Mouse (Mus musculus) brain, embryonic 14.5 days (tissue): ENCODE data around the gene Asap3. TPM values are rescaled to one million over a fixed set of nuclear protein-coding genes. Genes with fewer than 3 reads are reported as not detected.

Source experiments
- DNase-seq: peaks from one replicate; pipeline ENCODE4 v3.0.0-alpha.2; 2011; ENCODE audit warnings: low read depth
- CTCF ChIP-seq: fragments of 200-500 bp; IDR thresholded peaks from 2 replicates; pipeline ENCODE4 v1.5.1; 2012; ENCODE audit warnings: inconsistent platforms, mild to moderate bottlenecking, moderate library complexity, borderline replicate concordance; ENCODE audit not compliant: insufficient read depth, insufficient read length; ENCODE audit errors: extremely low read depth
- POLR2A ChIP-seq: fragments of 200-500 bp; IDR thresholded peaks from 2 replicates; pipeline ENCODE4 v1.6.1; 2012; ENCODE audit warnings: mild to moderate bottlenecking, inconsistent platforms, borderline replicate concordance; ENCODE audit not compliant: poor library complexity, insufficient read depth, insufficient read length, severe bottlenecking; ENCODE audit errors: extremely low read depth
- polyA plus RNA-seq: library from polyadenylated mRNA; depleted of rRNA; stranded (reverse); fragments of >200 nt; gene quantifications from 2 replicates; pipeline ENCODE4 v1.2.3, GENCODE M21; 2012

The Asap3 gene
- polyA plus RNA-seq, 1 experiment, result 6.2 TPM

- no peak for DNase-seq
- no peak for TF ChIP-seq POLR2A
- no peak for TF ChIP-seq CTCF
Observed at GRCm38 (mm10) chr4:136204775-136205174, 1.4 kb upstream of the Asap3 start.

- TF ChIP-seq CTCF (no peak), POLR2A (no peak)
- DNase-seq, result peak; percentile 33
Observed at GRCm38 (mm10) chr4:136206943-136207342, 778 bp downstream of the Asap3 start.

GRCm38 (mm10) chr4:136210931-136211330, 4.8 kb downstream of the Asap3 start:
- TF ChIP-seq CTCF (no peak), POLR2A (no peak)
- no peak for DNase-seq

GRCm38 (mm10) chr4:136213629-136214028, 7.5 kb downstream of the Asap3 start:
- DNase-seq, result no peak
- TF ChIP-seq CTCF (no peak), POLR2A (no peak)

- DNase-seq, result no peak
- TF ChIP-seq CTCF, result no peak
- TF ChIP-seq POLR2A, result no peak
Observed at GRCm38 (mm10) chr4:136214828-136215227, 8.7 kb downstream of the Asap3 start.

GRCm38 (mm10) chr4:136215576-136215975, 9.4 kb downstream of the Asap3 start:
- TF ChIP-seq POLR2A, result no peak
- TF ChIP-seq CTCF, result no peak
- DNase-seq, result no peak

- TF ChIP-seq CTCF, result no peak
- no peak for TF ChIP-seq POLR2A
Observed at GRCm38 (mm10) chr4:136217063-136217462, 10.9 kb downstream of the Asap3 start.

GRCm38 (mm10) chr4:136218595-136219214, 12.5 kb downstream of the Asap3 start:
- peak; percentile 70 for DNase-seq

More at GRCm38 (mm10) chr4:136217063-136217462, 10.9 kb downstream of the Asap3 start:
- no peak for DNase-seq

GRCm38 (mm10) chr4:136220133-136220775, 14.1 kb downstream of the Asap3 start:
- DNase-seq, result peak; percentile 48

More at GRCm38 (mm10) chr4:136218595-136219214, 12.5 kb downstream of the Asap3 start:
- peak; percentile 0; the same call in 1 of the 2 replicates for TF ChIP-seq CTCF
- TF ChIP-seq POLR2A, result no peak

GRCm38 (mm10) chr4:136223549-136224239, 17.5 kb downstream of the Asap3 start:
- DNase-seq, result peak; percentile 89
- TF ChIP-seq CTCF (no peak; the same call in 1 of the 2 replicates), POLR2A (no peak)

More at GRCm38 (mm10) chr4:136220133-136220775, 14.1 kb downstream of the Asap3 start:
- no peak for TF ChIP-seq POLR2A
- TF ChIP-seq CTCF, result no peak

- TF ChIP-seq CTCF (no peak), POLR2A (no peak)
- DNase-seq, result no peak
Observed at GRCm38 (mm10) chr4:136224240-136224559, 18.0 kb downstream of the Asap3 start.

- TF ChIP-seq POLR2A (no peak), CTCF (no peak)
- no peak for DNase-seq
Observed at GRCm38 (mm10) chr4:136224677-136225460, 18.7 kb downstream of the Asap3 start.
